Comparison of ENCODE assay signal across 24 mouse cellular contexts in genomic region chr4:134671660-134672173, GRCm38 (mm10). TPM values are rescaled to one million over a fixed set of nuclear protein-coding genes. Genes with fewer than 3 reads are reported as not detected.
DNase-seq lines count a peak whose midpoint lies in the region; ATAC-seq and TF ChIP-seq lines count a peak whose summit lies in the region.
"Had no signal": no experiment of that assay in that cellular context is flagged by ENCODE, and none has a peak within 500 bp of the region (broad histone marks: within the 10 kb centered on the region; RNA-seq: fewer than 3 reads in every experiment).

No protein-coding gene starts in this region.

- no peak overlapping the region for H3K9ac ChIP-seq in hindbrain, embryonic 13.5 days
- H3K9ac ChIP-seq in hindbrain, embryonic 14.5 days, result no peak overlapping the region
- H3K9ac ChIP-seq: forebrain, postnatal 0 days; limb, embryonic 15.5 days; liver, embryonic 14.5 days; lung, embryonic 15.5 days; stomach, embryonic 15.5 days had no signal

- no peaks in the 10 kb centered on the region for H3K36me3 ChIP-seq in hindbrain, embryonic 13.5 days
- H3K36me3 ChIP-seq in hindbrain, embryonic 14.5 days (replicated peaks; ENCODE audit: control insufficient read depth, insufficient read depth), result no peaks in the 10 kb centered on the region
- no peaks in the 10 kb centered on the region for H3K36me3 ChIP-seq in E14TG2a.4 (ENCODE audit: insufficient read depth, low read length)
- H3K36me3 ChIP-seq: forebrain, embryonic 10.5 days; limb, embryonic 15.5 days; lung, embryonic 15.5 days; midbrain, embryonic 10.5 days; stomach, embryonic 15.5 days had no signal

- H3K4me2 ChIP-seq in hindbrain, embryonic 13.5 days, result no peak overlapping the region
- H3K4me2 ChIP-seq in hindbrain, embryonic 14.5 days (replicated peaks), result no peak overlapping the region
- H3K4me2 ChIP-seq: limb, embryonic 15.5 days; lung, embryonic 15.5 days; stomach, embryonic 15.5 days had no signal

- TF ChIP-seq CTCF in E14TG2a.4 (conservative IDR thresholded peaks at IDR 0.05; ENCODE audit: low read length), result no peak

- no peak for DNase-seq in hindbrain, embryonic 14.5 days (ENCODE audit: low spot score)
- DNase-seq in urinary bladder, adult 18-20 months (ENCODE audit: low spot score in 2 of 2), result no peak
- no peak for DNase-seq in adrenal gland, postnatal 14 days
- DNase-seq: adrenal gland, postnatal 25 days; cerebellum, adult 8-10 months; forebrain, postnatal 0 days; gastrocnemius, postnatal 36 days; heart, postnatal 4 days; kidney, adult 8-10 months; kidney, postnatal 36 days; lung, postnatal 4 days; right cerebral cortex, postnatal 25 days; thymus, postnatal 25 days had no signal

- no peak for ATAC-seq in hindbrain, embryonic 13.5 days (ENCODE audit: low FRiP score)
- ATAC-seq in hindbrain, embryonic 14.5 days (ENCODE audit: low FRiP score), result no peak
- ATAC-seq in hematopoietic stem cell, adult 5-6 weeks (replicated peaks in 1 of 2; ENCODE audit: insufficient read depth in 1 of 2, low FRiP score in 2 of 2, low TSS enrichment in 1 of 2, low read depth in 1 of 2, poor library complexity in 2 of 2, severe bottlenecking in 2 of 2), result peak; percentile 61 to 66
- ATAC-seq in megakaryocyte progenitor cell, adult 5-6 weeks (replicated peaks; ENCODE audit: poor library complexity), result peak; percentile 20; the same call in 1 of the 2 replicates
- ATAC-seq in inflammation-experienced regulatory T-cells, adult 6 months, result no peak
- ATAC-seq: forebrain, postnatal 0 days had no signal

- WGBS in hindbrain, embryonic 13.5 days, result 74% methylated on average over 16 of the region's 16 CpGs
- WGBS in hindbrain, embryonic 14.5 days, result 76% methylated on average over 16 of the region's 16 CpGs

- H3K27me3 ChIP-seq in hindbrain, embryonic 13.5 days, result peaks cover 4% of the 10 kb centered on the region; the same call in 1 of the 2 replicates
- H3K27me3 ChIP-seq in hindbrain, embryonic 14.5 days (ENCODE audit: control insufficient read depth, insufficient read depth, low read length), result no peaks in the 10 kb centered on the region
- 0 out of 2 replicates have a peak, but pooled peaks cover 3% of the 10 kb centered on the region for H3K27me3 ChIP-seq in E14TG2a.4 (ENCODE audit: insufficient read depth, low read length)
- H3K27me3 ChIP-seq: limb, embryonic 15.5 days; lung, embryonic 15.5 days; stomach, embryonic 15.5 days had no signal

- H3K4me3 ChIP-seq in hindbrain, embryonic 13.5 days, result no peak overlapping the region
- H3K4me3 ChIP-seq in hindbrain, embryonic 14.5 days (replicated peaks; ENCODE audit: low read length), result no peak overlapping the region
- 0 out of 2 replicates have a peak overlapping the region, but pooled peaks have one; percentile 20 for H3K4me3 ChIP-seq in E14TG2a.4 (replicated peaks; ENCODE audit: low read length)
- H3K4me3 ChIP-seq: forebrain, embryonic 10.5 days; limb, embryonic 15.5 days; lung, embryonic 15.5 days; midbrain, embryonic 10.5 days; stomach, embryonic 15.5 days had no signal

- no peaks in the 10 kb centered on the region for H3K9me3 ChIP-seq in hindbrain, embryonic 13.5 days
- H3K9me3 ChIP-seq in hindbrain, embryonic 14.5 days (ENCODE audit: control insufficient read depth, low read length), result no peaks in the 10 kb centered on the region
- no peaks in the 10 kb centered on the region for H3K9me3 ChIP-seq in E14TG2a.4 (ENCODE audit: low read length)
- H3K9me3 ChIP-seq: forebrain, embryonic 10.5 days; limb, embryonic 15.5 days; lung, embryonic 15.5 days; midbrain, embryonic 10.5 days; stomach, embryonic 15.5 days had no signal

- peaks cover 63% of the 10 kb centered on the region for H3K4me1 ChIP-seq in hindbrain, embryonic 13.5 days (replicated peaks)
- peaks cover 35% of the 10 kb centered on the region for H3K4me1 ChIP-seq in hindbrain, embryonic 14.5 days (replicated peaks; ENCODE audit: control insufficient read depth, insufficient read depth, low read length)
- H3K4me1 ChIP-seq in E14TG2a.4 (replicated peaks; ENCODE audit: low read depth, low read length), result peaks cover 19% of the 10 kb centered on the region
- H3K4me1 ChIP-seq: lung, embryonic 15.5 days had no signal

- H3K27ac ChIP-seq in hindbrain, embryonic 13.5 days, result peak overlapping the region; percentile 44; the same call in 1 of the 2 replicates
- H3K27ac ChIP-seq in hindbrain, embryonic 14.5 days, result no peak overlapping the region
- H3K27ac ChIP-seq: forebrain, embryonic 10.5 days; limb, embryonic 15.5 days; liver, embryonic 14.5 days; lung, embryonic 15.5 days; midbrain, embryonic 10.5 days; stomach, embryonic 15.5 days had no signal

RNA-seq across cellular contexts. Expression of gene Man1c1, which starts 32.4 kb away (rescaled TPM):
- polyA plus RNA-seq in hindbrain, embryonic 13.5 days (2015; fragmentation: Nextera tagmentation; extraction: Ambion mirVana), result 3.6 and 3.8 TPM in 2 replicates
- polyA plus RNA-seq in hindbrain, embryonic 14.5 days (2014; fragmentation: Nextera tagmentation; extraction: Ambion mirVana), result 7.1 and 7.2 TPM in 2 replicates
- total RNA-seq in hematopoietic stem cell, adult 5-6 weeks (2017), result 4.4 and 7.5 TPM in 2 replicates
- total RNA-seq in megakaryocyte progenitor cell, adult 5-6 weeks (2015), result 10.5 and 14.2 TPM in 2 replicates
- total RNA-seq in megakaryocyte progenitor cell, adult 5-6 weeks (2017), result 5.0 and 5.8 TPM in 2 replicates
- 1 to 10 TPM in 2 of 3 experiments, under 1 TPM in 1; 0.90 to 1.9 (median 1.1) TPM for polyA plus RNA-seq in inflammation-experienced regulatory T-cells, adult 6 months (2017; shearing (Covaris generic))
- 19.6 and 21.5 TPM in 2 replicates for total RNA-seq in adrenal gland, postnatal 14 days (2021)

Comparison
In these comparisons a context has a peak if more than half of its experiments do, and no peak if none do; other contexts are left out.
1. ATAC-seq: peak in hematopoietic stem cell, adult 5-6 weeks (2 of 2) and megakaryocyte progenitor cell, adult 5-6 weeks (single experiment); none in hindbrain, embryonic 13.5 days (single experiment), hindbrain, embryonic 14.5 days (single experiment) and inflammation-experienced regulatory T-cells, adult 6 months (single experiment).